Mouse (Mus musculus): ENCODE results near the gene Mgrn1.

DNA sequence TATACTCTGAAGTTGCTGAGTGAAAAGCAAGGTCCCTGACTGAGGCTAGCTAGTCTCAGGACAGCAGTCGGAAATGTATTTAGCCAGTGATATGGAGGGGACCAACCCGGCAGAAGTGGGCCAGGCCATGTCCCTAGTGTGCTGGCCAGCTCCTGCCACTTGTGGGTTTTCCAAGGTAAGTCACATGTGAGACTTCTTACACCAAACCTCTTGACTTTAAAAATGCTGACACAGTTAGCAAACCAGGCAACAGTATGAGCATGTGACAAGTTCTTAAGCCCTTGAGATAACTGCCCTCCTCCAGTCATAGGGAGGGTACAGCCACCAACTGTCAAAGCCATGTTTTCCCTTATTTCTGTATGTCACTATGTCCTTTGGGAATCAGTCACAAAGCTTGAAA is 14.1 kb upstream of the Mgrn1 start:
- no peak for TF ChIP-seq CTCF (IDR thresholded peaks at IDR 0.05; ENCODE audit: low read depth)
- TF ChIP-seq EP300 (IDR thresholded peaks at IDR 0.05; ENCODE audit: low read depth) = no peak

Measured in liver, postnatal 0 days (tissue).